Mouse (Mus musculus) intestine, embryonic 14.5 days (tissue): ENCODE measurements around the gene 1700123O20Rik. TPM values are rescaled to one million over a fixed set of nuclear protein-coding genes. Genes with fewer than 3 reads are reported as not detected.

Experiments used
- ATAC-seq: fragments of 200-750 bp; cut with Nextera tagmentation; replicated peaks from 2 replicates; pipeline ENCODE4 v1.8.0; 2017; ENCODE audit warnings: low read depth, moderate number of reproducible peaks, moderate TSS enrichment, moderate library complexity; ENCODE audit not compliant: low FRiP score, low TSS enrichment
- DNase-seq: peaks from one replicate; pipeline ENCODE4 v3.0.0-alpha.2; 2018; ENCODE audit warnings: low spot score
- H3K27ac ChIP-seq: fragments of 300-500 bp; sonication (generic); 2 replicates; pipeline ENCODE4 v1.5.1; 2014; ENCODE audit warnings: low read depth, mild to moderate bottlenecking, control low read depth
- H3K27me3 ChIP-seq: fragments of 300-500 bp; sonication (generic); replicated peaks from 2 replicates; pipeline ENCODE4 v1.6.1; 2014; ENCODE audit warnings: low read length, control low read depth; ENCODE audit not compliant: control insufficient read depth, insufficient read depth
- H3K36me3 ChIP-seq: fragments of 300-500 bp; sonication (generic); 2 replicates; pipeline ENCODE4 v1.6.1; 2014; ENCODE audit warnings: low read length, control low read depth; ENCODE audit not compliant: control insufficient read depth, insufficient read depth
- H3K4me1 ChIP-seq: fragments of 300-500 bp; sonication (generic); replicated peaks from 2 replicates; pipeline ENCODE4 v1.6.1; 2014; ENCODE audit warnings: low read length, control low read depth, mixed read lengths; ENCODE audit not compliant: control insufficient read depth, insufficient read depth
- H3K4me2 ChIP-seq: fragments of 300-500 bp; sonication (generic); 2 replicates; pipeline ENCODE4 v1.6.1; 2014; ENCODE audit warnings: low read length
- H3K4me3 ChIP-seq: fragments of 300-500 bp; sonication (generic); 2 replicates; pipeline ENCODE4 v1.5.1; 2014; ENCODE audit warnings: low read depth, low read length, control low read depth, mixed read lengths
- H3K9ac ChIP-seq: fragments of 300-500 bp; sonication (generic); 2 replicates; pipeline ENCODE4 v1.6.1; 2014; ENCODE audit warnings: mild to moderate bottlenecking, low read length
- H3K9me3 ChIP-seq: fragments of 300-500 bp; sonication (generic); 2 replicates; pipeline ENCODE4 v1.6.1; 2016; ENCODE audit warnings: low read length, control low read depth; ENCODE audit not compliant: control insufficient read depth
- WGBS: fragments of 180-500 bp; shearing (Covaris S2); extraction: QIAGEN DNeasy Blood & Tissue Kit; methylation state at CpG from one replicate; pipeline ENCODE4 v1.1.7; 2014; 5-methylcytosine and 5-hydroxymethylcytosine counted together
- polyA plus RNA-seq: library from polyadenylated mRNA; unstranded; fragments of >200 nt; fragmentation: Nextera tagmentation; extraction: Ambion mirVana; gene quantifications from 2 replicates; pipeline ENCODE4 v1.2.1, GENCODE M21; 2014

The 1700123O20Rik gene
- polyA plus RNA-seq, 1 experiment from 2014 or later = 83.7 TPM

- Histone ChIP-seq H3K27me3 (no peaks in the 10 kb centered on the region), H3K36me3 (peaks cover 71% of the 10 kb centered on the region), H3K4me1 (peaks cover 15% of the 10 kb centered on the region), H3K4me3 (no peak overlapping the region), H3K9me3 (no peaks in the 10 kb centered on the region), H3K9ac (no peak overlapping the region), H3K27ac (no peak overlapping the region), H3K4me2 (no peak overlapping the region)
- DNase-seq = no peak
- no peak for ATAC-seq
- WGBS = 86% methylated on average over 9 of the region's 9 CpGs
Observed at GRCm38 (mm10) chr14:54644294-54644693, 41.7 kb upstream of the 1700123O20Rik start.

GRCm38 (mm10) chr14:54646455-54646854 lies 39.6 kb upstream of the 1700123O20Rik start:
- H3K36me3 ChIP-seq = peaks cover 92% of the 10 kb centered on the region

GRCm38 (mm10) chr14:54646898-54647636 lies 38.9 kb upstream of the 1700123O20Rik start:
- no peaks in the 10 kb centered on the region for H3K9me3 ChIP-seq
- DNase-seq (no peak), ATAC-seq (no peak)
- peaks cover 5% of the 10 kb centered on the region; the same call in 1 of the 2 replicates for H3K4me1 ChIP-seq
- H3K36me3 ChIP-seq = peaks cover 93% of the 10 kb centered on the region
- no peak overlapping the region for H3K4me2 ChIP-seq
- H3K27ac ChIP-seq = no peak overlapping the region
- WGBS = 90% methylated on average over 8 of the region's 8 CpGs
- H3K27me3 ChIP-seq = no peaks in the 10 kb centered on the region
- no peak overlapping the region for H3K9ac ChIP-seq
- H3K4me3 ChIP-seq = no peak overlapping the region

More at GRCm38 (mm10) chr14:54646455-54646854, 39.6 kb upstream of the 1700123O20Rik start:
- Histone ChIP-seq H3K4me2 (no peak overlapping the region), H3K4me1 (0 out of 2 replicates have a peak, but pooled peaks cover 5% of the 10 kb centered on the region), H3K9me3 (no peaks in the 10 kb centered on the region), H3K27ac (no peak overlapping the region), H3K27me3 (no peaks in the 10 kb centered on the region), H3K9ac (no peak overlapping the region), H3K4me3 (no peak overlapping the region)
- 92% methylated on average over 17 of the region's 17 CpGs for WGBS
- no peak for ATAC-seq
- DNase-seq = no peak

GRCm38 (mm10) chr14:54647900-54648299 lies 38.1 kb upstream of the 1700123O20Rik start:
- no peak overlapping the region for H3K27ac ChIP-seq
- peaks cover 8% of the 10 kb centered on the region; the same call in 1 of the 2 replicates for H3K4me1 ChIP-seq
- H3K4me2 ChIP-seq = no peak overlapping the region
- ATAC-seq (no peak), DNase-seq (no peak)
- no peaks in the 10 kb centered on the region for H3K27me3 ChIP-seq
- 77% methylated on average over 4 of the region's 4 CpGs for WGBS
- peaks cover 85% of the 10 kb centered on the region for H3K36me3 ChIP-seq
- H3K4me3 ChIP-seq = no peak overlapping the region
- no peak overlapping the region for H3K9ac ChIP-seq
- no peaks in the 10 kb centered on the region for H3K9me3 ChIP-seq

GRCm38 (mm10) chr14:54650621-54651454 lies 35.2 kb upstream of the 1700123O20Rik start:
- no peak overlapping the region for H3K27ac ChIP-seq
- ATAC-seq (peak; percentile 41), DNase-seq (peak; percentile 91)
- H3K4me2 ChIP-seq = no peak overlapping the region
- peaks cover 72% of the 10 kb centered on the region for H3K36me3 ChIP-seq
- no peaks in the 10 kb centered on the region for H3K27me3 ChIP-seq
- WGBS = 62% methylated on average over 23 of the region's 23 CpGs
- no peaks in the 10 kb centered on the region for H3K9me3 ChIP-seq
- no peak overlapping the region for H3K9ac ChIP-seq
- no peak overlapping the region for H3K4me3 ChIP-seq
- peaks cover 17% of the 10 kb centered on the region for H3K4me1 ChIP-seq

- H3K4me1 ChIP-seq = peaks cover 17% of the 10 kb centered on the region
- no peaks in the 10 kb centered on the region for H3K9me3 ChIP-seq
- peaks cover 72% of the 10 kb centered on the region for H3K36me3 ChIP-seq
- H3K4me2 ChIP-seq = no peak overlapping the region
- no peaks in the 10 kb centered on the region for H3K27me3 ChIP-seq
- no peak for ATAC-seq
- no peak for DNase-seq
- no peak overlapping the region for H3K9ac ChIP-seq
- 83% methylated on average over 4 of the region's 4 CpGs for WGBS
- H3K27ac ChIP-seq = no peak overlapping the region
- H3K4me3 ChIP-seq = no peak overlapping the region
Observed at GRCm38 (mm10) chr14:54651556-54651955, 34.5 kb upstream of the 1700123O20Rik start.

- H3K4me2 ChIP-seq = peak overlapping the region; percentile 74
- H3K4me3 ChIP-seq = peak overlapping the region; percentile 75
- H3K27me3 ChIP-seq = no peaks in the 10 kb centered on the region
- 0% methylated on average over 7 of the region's 7 CpGs for WGBS
- DNase-seq (no peak), ATAC-seq (no peak)
- peaks cover 71% of the 10 kb centered on the region for H3K36me3 ChIP-seq
- H3K9me3 ChIP-seq = no peaks in the 10 kb centered on the region
- peaks cover 17% of the 10 kb centered on the region for H3K4me1 ChIP-seq
- peak overlapping the region; percentile 58 for H3K27ac ChIP-seq
- peak overlapping the region; percentile 90 for H3K9ac ChIP-seq
Observed at GRCm38 (mm10) chr14:54652787-54653186, 33.2 kb upstream of the 1700123O20Rik start.

- WGBS = under 1% methylated on average over 12 of the region's 12 CpGs
- Histone ChIP-seq H3K4me1 (peaks cover 16% of the 10 kb centered on the region), H3K4me3 (peak overlapping the region; percentile 75)
Observed at GRCm38 (mm10) chr14:54653496-54653895, 32.5 kb upstream of the 1700123O20Rik start.

More at GRCm38 (mm10) chr14:54653496-54653895, 32.5 kb upstream of the 1700123O20Rik start:
- Histone ChIP-seq H3K36me3 (peaks cover 71% of the 10 kb centered on the region), H3K4me2 (peak overlapping the region; percentile 74), H3K9ac (peak overlapping the region; percentile 90), H3K9me3 (no peaks in the 10 kb centered on the region), H3K27ac (peak overlapping the region; percentile 58), H3K27me3 (no peaks in the 10 kb centered on the region)
- peak; percentile 83 for ATAC-seq
- peak; percentile 94 for DNase-seq
